Mouse (Mus musculus) embryonic facial prominence, embryonic 13.5 days (tissue): ENCODE data around the gene Akip1. TPM values are rescaled to one million over a fixed set of nuclear protein-coding genes. Genes with fewer than 3 reads are reported as not detected.
A peak's percentile ranks its signal among the peaks of the same experiment; 100 is the strongest.

ENCODE experiments used
- ATAC-seq: fragments of 200-750 bp; cut with Nextera tagmentation; 2 replicates; pipeline ENCODE4 v1.8.0; 2017; ENCODE audit warnings: low read depth; ENCODE audit not compliant: insufficient number of reproducible peaks, insufficient read depth, low FRiP score, low TSS enrichment
- H3K27ac ChIP-seq: fragments of 300-500 bp; sonication (generic); 2 replicates; pipeline ENCODE4 v1.5.1; 2015; ENCODE audit warnings: moderate library complexity, mild to moderate bottlenecking, inconsistent platforms
- H3K27me3 ChIP-seq: fragments of 300-500 bp; sonication (generic); 2 replicates; pipeline ENCODE4 v1.6.1; 2015; ENCODE audit warnings: mild to moderate bottlenecking, inconsistent platforms
- H3K36me3 ChIP-seq: fragments of 300-500 bp; sonication (generic); 2 replicates; pipeline ENCODE4 v1.6.1; 2015; ENCODE audit warnings: mild to moderate bottlenecking, inconsistent platforms
- H3K4me1 ChIP-seq: fragments of 300-500 bp; sonication (generic); 2 replicates; pipeline ENCODE4 v1.6.1; 2015; ENCODE audit warnings: inconsistent platforms
- H3K4me2 ChIP-seq: fragments of 300-500 bp; sonication (generic); 2 replicates; pipeline ENCODE4 v1.6.1; 2015; ENCODE audit warnings: moderate library complexity, mild to moderate bottlenecking, inconsistent platforms
- H3K4me3 ChIP-seq: fragments of 300-500 bp; sonication (generic); 2 replicates; pipeline ENCODE4 v1.5.1; 2015; ENCODE audit warnings: mild to moderate bottlenecking, inconsistent platforms
- H3K9ac ChIP-seq: fragments of 300-500 bp; sonication (generic); 2 replicates; pipeline ENCODE4 v1.6.1; 2015; ENCODE audit warnings: mild to moderate bottlenecking, inconsistent platforms
- H3K9me3 ChIP-seq: fragments of 300-500 bp; sonication (generic); 2 replicates; pipeline ENCODE4 v1.6.1; 2016; ENCODE audit warnings: inconsistent platforms
- WGBS: fragments of 180-500 bp; shearing (Covaris S2); methylation state at CpG from one replicate; pipeline ENCODE4 v1.1.7; 2015; ENCODE audit warnings: mixed read lengths; 5-methylcytosine and 5-hydroxymethylcytosine counted together
- polyA plus RNA-seq: library from polyadenylated mRNA; unstranded; fragments of >200 nt; fragmentation: Nextera tagmentation; extraction: Ambion mirVana; gene quantifications from 2 replicates; pipeline ENCODE4 v1.2.1, GENCODE M21; 2015

Akip1 gene
- 30.8 and 33.7 TPM in 2 replicates for polyA plus RNA-seq

GRCm38 (mm10) chr7:109703190-109704015, at the start of gene Akip1, which contains the start of gene St5:
Gene Akip1 (plus strand): TSS chr7:109703690.
Gene St5 (minus strand): TSS chr7:109703605.
- WGBS: 1% methylated on average over 61 of the region's 61 CpGs
- H3K4me1 ChIP-seq: peaks cover 25% of the 10 kb centered on the region
- peak within 1 kb of the TSS; percentile 68 for H3K4me3 ChIP-seq
- peak; percentile 96 for ATAC-seq
- no peaks in the 10 kb centered on the region for H3K9me3 ChIP-seq
- peak within 1 kb of the TSS; percentile 77 for H3K9ac ChIP-seq
- H3K27ac ChIP-seq: peak within 1 kb of the TSS; percentile 75
- peak within 1 kb of the TSS; percentile 76 for H3K4me2 ChIP-seq
- no peaks in the 10 kb centered on the region for H3K36me3 ChIP-seq
- H3K27me3 ChIP-seq: no peaks in the 10 kb centered on the region

- no peak for ATAC-seq
- Histone ChIP-seq H3K9ac (no peak overlapping the region), H3K4me2 (no peak overlapping the region), H3K27ac (no peak overlapping the region), H3K4me3 (no peak overlapping the region), H3K9me3 (no peaks in the 10 kb centered on the region), H3K4me1 (peaks cover 2% of the 10 kb centered on the region; the same call in 1 of the 2 replicates), H3K36me3 (peaks cover 7% of the 10 kb centered on the region; the same call in 1 of the 2 replicates), H3K27me3 (no peaks in the 10 kb centered on the region)
- 85% methylated on average over 5 of the region's 5 CpGs for WGBS
These were observed 48.6 kb upstream of the Akip1 start for GRCm38 (mm10) chr7:109654871-109655270.

GRCm38 (mm10) chr7:109657884-109658283, 45.6 kb upstream of the Akip1 start:
- Histone ChIP-seq H3K27ac (no peak overlapping the region), H3K9ac (no peak overlapping the region), H3K36me3 (peaks cover 7% of the 10 kb centered on the region; the same call in 1 of the 2 replicates), H3K4me1 (peaks cover 16% of the 10 kb centered on the region), H3K4me2 (no peak overlapping the region), H3K27me3 (no peaks in the 10 kb centered on the region), H3K9me3 (no peaks in the 10 kb centered on the region), H3K4me3 (no peak overlapping the region)
- no peak for ATAC-seq
- 51% methylated on average over 6 of the region's 6 CpGs for WGBS

DNA sequence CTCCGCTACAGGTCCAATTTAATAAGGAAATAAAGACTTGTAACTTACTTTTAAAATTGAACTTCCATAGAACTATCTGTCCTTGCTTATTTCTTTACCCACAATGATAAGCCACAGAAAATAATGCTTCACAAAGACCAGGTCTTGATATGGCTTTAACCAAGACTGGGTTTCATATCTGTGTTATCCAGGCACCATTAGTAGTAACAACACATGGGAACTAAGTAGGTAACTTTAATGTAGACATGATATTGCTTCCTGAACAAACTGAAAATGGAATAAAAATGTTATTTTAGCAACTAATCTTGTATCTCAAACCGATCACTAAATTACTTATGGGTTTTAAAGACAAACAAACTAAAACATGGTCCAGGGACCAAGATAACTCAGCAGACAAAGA, 44.2 kb upstream of the Akip1 start:
- Histone ChIP-seq H3K36me3 (peaks cover 7% of the 10 kb centered on the region; the same call in 1 of the 2 replicates), H3K27ac (no peak overlapping the region), H3K27me3 (no peaks in the 10 kb centered on the region), H3K4me3 (no peak overlapping the region), H3K9me3 (no peaks in the 10 kb centered on the region), H3K4me1 (peaks cover 17% of the 10 kb centered on the region), H3K9ac (no peak overlapping the region), H3K4me2 (no peak overlapping the region)
- whole genome bisulfite sequencing: 93% methylated on average over 2 of the region's 2 CpGs
- ATAC-seq: no peak

GRCm38 (mm10) chr7:109662626-109663025, 40.9 kb upstream of the Akip1 start:
- no peak for ATAC-seq
- WGBS: 54% methylated on average over 4 of the region's 4 CpGs
- Histone ChIP-seq H3K4me1 (peaks cover 17% of the 10 kb centered on the region), H3K4me2 (no peak overlapping the region), H3K4me3 (no peak overlapping the region), H3K27ac (no peak overlapping the region), H3K9ac (no peak overlapping the region), H3K9me3 (no peaks in the 10 kb centered on the region), H3K27me3 (no peaks in the 10 kb centered on the region), H3K36me3 (no peaks in the 10 kb centered on the region)

GRCm38 (mm10) chr7:109666664-109667063, 36.8 kb upstream of the Akip1 start:
- Histone ChIP-seq H3K4me2 (no peak overlapping the region), H3K36me3 (no peaks in the 10 kb centered on the region), H3K27ac (no peak overlapping the region), H3K9ac (no peak overlapping the region), H3K9me3 (no peaks in the 10 kb centered on the region), H3K4me1 (peaks cover 28% of the 10 kb centered on the region), H3K27me3 (no peaks in the 10 kb centered on the region), H3K4me3 (no peak overlapping the region)
- 78% methylated on average over 5 of the region's 5 CpGs for WGBS
- no peak for ATAC-seq

DNA sequence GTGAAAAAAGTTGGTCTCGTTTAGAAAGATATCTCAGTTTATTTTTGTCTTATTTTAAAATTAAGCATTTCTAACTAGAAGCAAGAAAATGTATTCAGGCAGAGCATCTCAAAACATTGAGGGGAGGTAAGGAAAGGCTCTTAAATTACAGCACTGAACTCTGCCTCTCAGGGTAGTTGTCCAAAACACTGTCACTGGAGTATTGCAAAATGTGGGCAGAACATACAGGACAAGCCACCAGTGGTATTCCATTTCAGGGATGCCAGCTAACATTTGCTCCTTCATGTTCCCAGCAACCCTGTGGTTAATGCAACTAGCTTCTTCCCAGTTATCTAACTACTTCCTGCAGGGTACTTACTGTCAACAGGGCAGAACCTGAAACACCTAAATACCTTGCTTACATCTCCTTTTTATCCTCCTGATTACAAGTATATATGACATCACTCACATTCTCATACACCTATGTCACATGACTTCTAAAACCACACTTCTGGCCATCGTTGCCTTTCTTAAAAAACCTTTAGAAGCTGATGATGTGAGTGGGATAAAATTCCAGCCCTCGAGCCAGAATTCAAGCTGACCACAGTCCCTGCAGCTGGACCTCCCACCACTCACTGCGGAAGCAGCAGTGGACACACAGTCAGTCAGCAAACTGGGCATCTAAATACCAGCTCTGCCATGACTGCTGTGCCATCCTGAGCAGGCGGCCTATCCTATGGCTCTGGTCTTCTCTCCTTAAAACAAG, 33.9 kb upstream of the Akip1 start:
- WGBS: 63% methylated on average over 5 of the region's 5 CpGs
- H3K27ac ChIP-seq: no peak overlapping the region
- H3K9me3 ChIP-seq: no peaks in the 10 kb centered on the region
- H3K36me3 ChIP-seq: no peaks in the 10 kb centered on the region
- H3K27me3 ChIP-seq: no peaks in the 10 kb centered on the region
- peaks cover 33% of the 10 kb centered on the region for H3K4me1 ChIP-seq
- ATAC-seq: no peak
- peak overlapping the region; percentile 18 for H3K9ac ChIP-seq
- peak overlapping the region; percentile 79; the same call in 1 of the 2 replicates for H3K4me3 ChIP-seq
- H3K4me2 ChIP-seq: peak overlapping the region; percentile 63

DNA sequence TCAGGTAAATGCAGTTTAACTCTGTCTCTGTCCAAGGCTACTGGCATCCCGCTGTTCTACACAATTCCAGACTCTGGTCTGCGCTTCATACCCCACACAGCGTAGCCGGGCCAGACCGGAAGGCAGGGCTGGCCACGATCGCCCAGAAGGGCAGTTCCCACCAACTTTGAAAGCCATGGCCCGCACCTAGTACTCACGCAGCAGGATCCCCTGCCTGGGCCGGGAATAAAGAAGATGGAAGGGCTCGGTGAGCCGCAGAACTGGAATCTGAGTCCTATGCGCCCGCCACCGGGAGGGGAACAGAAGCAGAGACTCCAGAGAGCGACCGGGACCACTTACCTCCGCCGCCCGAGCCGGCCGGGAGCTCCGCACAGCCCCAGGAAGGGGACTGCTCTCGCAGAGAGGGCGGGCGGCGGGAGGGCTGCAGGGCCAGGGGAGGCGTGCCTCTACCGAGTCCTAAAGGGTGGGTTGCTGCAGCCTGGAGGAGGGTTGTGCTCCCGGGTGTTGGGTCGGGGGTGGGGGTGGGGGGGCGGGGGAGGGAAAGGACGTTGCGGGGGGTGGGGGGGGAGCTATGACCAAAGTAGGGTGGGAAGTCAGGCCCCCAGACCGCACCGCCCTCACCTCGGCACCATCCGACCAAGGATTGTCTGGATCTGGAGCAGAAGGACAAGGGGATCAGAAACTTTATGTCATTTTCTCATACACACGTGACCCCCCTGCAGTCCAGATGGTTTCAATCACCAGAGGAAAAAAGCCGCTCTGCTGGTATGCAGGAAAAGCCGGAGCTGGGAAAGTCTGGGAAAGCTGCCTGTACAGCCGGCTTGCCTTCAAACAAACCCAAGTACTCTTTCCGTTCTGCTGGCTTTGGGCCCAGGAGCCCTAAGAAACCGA, 31.7 kb upstream of the Akip1 start:
- WGBS: under 1% methylated on average over 37 of the region's 44 CpGs
- no peaks in the 10 kb centered on the region for H3K9me3 ChIP-seq
- peak; percentile 96 for ATAC-seq

DNA sequence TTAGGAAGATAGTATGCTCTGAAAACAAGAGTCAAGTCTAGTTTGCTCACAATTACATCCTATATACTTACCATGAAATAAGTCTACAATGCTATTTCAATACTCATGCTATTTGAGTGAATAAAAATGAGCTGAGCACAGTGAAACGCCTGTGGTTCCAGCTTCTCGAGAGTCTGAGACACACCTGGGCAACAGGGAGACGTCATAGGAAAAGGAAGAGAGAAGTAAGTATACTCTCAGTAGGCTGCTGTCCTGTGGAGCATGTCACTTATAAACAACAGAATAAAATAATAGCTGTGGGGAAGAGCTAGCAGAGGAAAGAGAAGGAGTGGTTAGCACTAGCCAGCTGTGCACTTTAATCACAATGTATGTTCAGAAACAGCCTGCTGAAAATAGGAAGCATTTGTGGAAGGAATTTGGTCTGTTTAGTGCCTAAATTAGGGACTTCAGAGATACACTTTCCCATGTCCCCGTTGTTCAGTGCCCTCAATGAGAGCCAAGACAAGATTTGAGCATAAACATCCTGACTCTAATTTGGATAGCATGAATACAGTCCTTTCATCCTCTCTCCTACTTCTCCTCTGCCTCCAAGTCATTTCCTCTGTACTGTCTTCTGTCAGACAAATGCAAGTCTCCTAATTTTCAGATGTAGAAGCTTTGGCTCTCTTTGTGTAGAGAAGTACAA, 28.4 kb upstream of the Akip1 start:
- H3K4me1 ChIP-seq: peaks cover 30% of the 10 kb centered on the region
- no peaks in the 10 kb centered on the region for H3K36me3 ChIP-seq
- H3K9ac ChIP-seq: no peak overlapping the region
- H3K4me3 ChIP-seq: no peak overlapping the region
- ATAC-seq: no peak
- H3K4me2 ChIP-seq: no peak overlapping the region
- H3K9me3 ChIP-seq: no peaks in the 10 kb centered on the region
- peak overlapping the region; percentile 40 for H3K27ac ChIP-seq
- 44% methylated on average over 4 of the region's 4 CpGs for WGBS
- H3K27me3 ChIP-seq: no peaks in the 10 kb centered on the region

More for the DNA sequence above, 31.7 kb upstream of the Akip1 start:
- H3K4me3 ChIP-seq: peak overlapping the region; percentile 79
- peak overlapping the region; percentile 63 for H3K4me2 ChIP-seq
- H3K27ac ChIP-seq: peak overlapping the region; percentile 99
- H3K36me3 ChIP-seq: no peaks in the 10 kb centered on the region
- peaks cover 43% of the 10 kb centered on the region for H3K4me1 ChIP-seq
- H3K9ac ChIP-seq: peak overlapping the region; percentile 90
- no peaks in the 10 kb centered on the region for H3K27me3 ChIP-seq

- Histone ChIP-seq H3K9me3 (0 out of 2 replicates have a peak, but pooled peaks cover 3% of the 10 kb centered on the region), H3K9ac (no peak overlapping the region), H3K4me1 (peaks cover 5% of the 10 kb centered on the region), H3K4me2 (no peak overlapping the region), H3K27ac (no peak overlapping the region), H3K36me3 (no peaks in the 10 kb centered on the region), H3K27me3 (no peaks in the 10 kb centered on the region), H3K4me3 (no peak overlapping the region)
- no peak for ATAC-seq
- WGBS: 92% methylated on average over 2 of the region's 2 CpGs
These were observed 23.2 kb upstream of the Akip1 start for GRCm38 (mm10) chr7:109680284-109680683.
